Mouse (Mus musculus) activated CD4-positive, CD25-positive, alpha-beta regulatory T cell, adult 9 weeks (primary cell): Measurements from ENCODE around the gene Slc35f4. TPM values are rescaled to one million over a fixed set of nuclear protein-coding genes. Genes with fewer than 3 reads are reported as not detected.

Experiments
- polyA plus RNA-seq: library from polyadenylated mRNA; unstranded; fragments of 100-300 nt; shearing (Covaris generic); gene quantifications from one replicate; pipeline ENCODE4 v1.2.1, GENCODE M21; 2017

Gene Slc35f4
- polyA plus RNA-seq: not detected

DNA sequence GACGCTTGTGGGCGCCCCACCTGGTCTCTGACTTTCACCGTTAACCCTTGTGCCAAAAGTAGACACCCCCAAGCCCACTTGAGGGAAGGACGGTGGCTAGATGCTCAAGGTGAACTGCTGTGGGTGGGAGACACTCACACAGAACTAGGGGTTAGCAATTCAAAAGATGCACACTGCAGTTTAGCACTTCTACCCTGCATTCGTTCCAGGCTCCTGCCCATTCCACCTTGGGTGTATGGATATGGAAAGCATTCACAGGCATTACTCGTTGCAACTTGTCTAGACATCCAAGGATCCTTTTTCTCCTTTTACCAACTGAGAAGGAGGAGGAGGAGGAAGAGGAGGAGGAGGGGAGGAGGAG is at the start of gene Slc35f4:
Gene Slc35f4, minus strand, starts transcription at position 116 of the 361 bp plus-strand sequence.

